Mouse (Mus musculus): ENCODE results near the gene Ppp3ca. TPM values are rescaled to one million over a fixed set of nuclear protein-coding genes. Genes with fewer than 3 reads are reported as not detected.

Gene Ppp3ca
- polyA plus RNA-seq, 1 experiment = 25.3 TPM

- Histone ChIP-seq H3K4me1 (ENCODE audit: control insufficient read depth, insufficient read depth, insufficient read length, low read length) (no peaks in the 10 kb centered on the region; the same call in 1 of the 2 replicates), H3K27ac (ENCODE audit: insufficient read depth, low read depth, low read length) (no peak overlapping the region), H3K27me3 (ENCODE audit: control insufficient read depth, insufficient read depth, low read length) (no peaks in the 10 kb centered on the region), H3K4me3 (ENCODE audit: low read depth, low read length) (no peak overlapping the region), H3K36me3 (ENCODE audit: control insufficient read depth, insufficient read depth, low read length) (no peaks in the 10 kb centered on the region)
- 26% methylated on average over 3 of the region's 3 CpGs for WGBS
- no peak for TF ChIP-seq CTCF (IDR thresholded peaks at IDR 0.05; ENCODE audit: extremely low read depth, insufficient read length, insufficient replicate concordance, low read depth, low read length)
- TF ChIP-seq POLR2A (IDR thresholded peaks at IDR 0.05; ENCODE audit: low read depth, low read length) = no peak
Observed at GRCm38 (mm10) chr3:136986096-136986881, 316.4 kb downstream of the Ppp3ca start.

All from small intestine, adult 2 months (tissue).